Mouse (Mus musculus): Measurements from ENCODE around the gene Zfx. TPM values are rescaled to one million over a fixed set of nuclear protein-coding genes. Genes with fewer than 3 reads are reported as not detected.
A peak's percentile ranks its signal among the peaks of the same experiment; 100 is the strongest.

Zfx gene
- polyA plus RNA-seq, 1 experiment: 11.7 TPM

DNA sequence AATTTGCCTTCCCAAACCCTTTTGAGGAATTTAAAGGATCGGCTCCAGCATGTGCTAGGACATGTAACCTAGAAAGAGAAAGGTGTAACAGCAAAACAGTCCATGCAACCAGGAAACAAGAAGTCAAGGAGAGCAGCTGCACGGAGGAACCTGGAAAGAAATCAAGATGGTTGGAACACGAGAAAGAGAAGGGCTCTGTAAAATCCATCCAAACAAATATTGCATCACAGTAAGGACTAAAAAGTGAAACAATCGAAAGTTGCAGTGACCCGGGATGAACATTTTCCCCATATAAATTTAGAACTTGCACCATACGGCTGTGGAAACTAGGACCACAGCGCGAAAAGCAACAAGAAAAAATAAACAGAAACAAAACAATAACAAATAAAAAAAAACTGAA, 62.8 kb downstream of the Zfx start:
- DNase-seq (ENCODE audit: low read depth): no peak

DNA sequence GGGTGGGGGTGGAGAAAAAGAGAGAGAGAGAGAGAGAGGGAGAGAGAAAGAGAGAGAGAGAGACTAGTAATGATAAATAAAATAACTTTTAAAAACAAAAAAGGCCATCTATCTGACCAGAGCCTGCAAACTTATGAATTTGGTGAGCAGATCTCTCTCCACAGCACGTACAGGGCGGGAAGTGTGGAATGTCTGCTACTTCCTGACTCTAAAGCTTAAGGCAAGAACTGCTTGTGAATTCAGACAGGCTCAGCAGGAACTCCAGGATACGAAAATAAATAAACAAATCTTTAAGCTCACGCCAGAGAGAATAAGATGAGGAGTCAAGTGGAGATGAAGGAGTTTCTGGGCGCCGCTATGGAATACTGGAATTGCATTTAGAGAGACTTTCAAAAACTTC, 64.8 kb downstream of the Zfx start:
- DNase-seq (ENCODE audit: low read depth): no peak

DNA sequence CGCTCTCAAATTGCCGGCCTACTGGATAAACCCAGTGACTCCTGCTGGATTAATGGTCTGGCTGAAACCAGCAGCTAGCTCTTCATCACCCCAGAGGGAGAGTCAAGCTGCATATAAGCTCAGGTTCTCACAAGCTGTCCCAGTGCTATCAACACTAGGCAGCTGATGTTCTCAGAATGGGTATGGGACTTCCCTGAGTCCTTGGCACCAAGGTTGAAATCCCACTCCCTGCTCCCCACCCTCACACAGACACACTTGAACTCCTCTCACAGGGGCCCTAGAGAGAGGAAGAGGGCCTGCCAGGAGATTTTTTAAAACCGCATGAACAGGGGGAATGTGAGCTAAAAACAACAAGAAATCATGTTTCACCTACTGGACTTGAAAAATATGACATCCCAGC, 74.5 kb downstream of the Zfx start:
- DNase-seq (ENCODE audit: low read depth): no peak

DNA sequence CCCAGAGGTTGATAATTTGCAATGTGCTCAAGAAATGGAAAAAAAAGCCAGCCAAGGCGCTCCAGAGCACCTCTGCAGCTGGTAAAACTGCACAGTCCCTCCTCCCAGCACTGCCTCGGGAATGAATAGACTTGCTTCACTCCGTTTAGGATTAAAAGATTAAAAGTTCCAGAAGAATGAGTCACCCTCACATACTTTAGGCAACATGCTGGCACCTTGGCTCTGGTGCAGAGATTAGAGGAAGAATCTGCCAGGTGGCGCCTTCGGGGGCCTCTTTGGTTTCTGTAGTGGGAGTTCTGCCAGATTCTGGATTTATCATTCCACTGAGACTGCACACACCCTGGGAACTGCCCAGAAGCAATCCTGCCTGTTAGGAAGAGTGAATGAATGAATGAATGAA, 75.5 kb downstream of the Zfx start:
- peak; percentile 51 for DNase-seq (ENCODE audit: low read depth)

DNA sequence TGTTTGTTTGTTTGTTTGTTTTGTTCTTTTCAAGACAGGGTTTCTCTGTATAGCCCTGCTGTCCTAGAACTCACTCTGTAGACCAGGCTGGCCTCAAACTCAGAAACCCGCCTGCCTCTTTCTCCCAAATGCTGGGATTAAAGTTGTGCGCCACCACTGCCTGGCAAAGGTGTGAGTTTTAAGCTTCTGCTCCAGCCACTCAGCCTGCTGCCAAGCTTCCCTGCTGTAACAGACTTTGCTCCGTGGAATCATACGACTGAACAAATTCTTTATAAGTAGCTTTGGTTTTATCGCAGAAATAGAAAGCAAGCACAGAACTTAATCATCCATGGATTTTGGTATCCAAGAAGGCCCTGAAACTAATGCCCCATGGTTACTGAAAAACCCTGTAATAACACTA, 76.1 kb downstream of the Zfx start:
- no peak for DNase-seq (ENCODE audit: low read depth)

DNA sequence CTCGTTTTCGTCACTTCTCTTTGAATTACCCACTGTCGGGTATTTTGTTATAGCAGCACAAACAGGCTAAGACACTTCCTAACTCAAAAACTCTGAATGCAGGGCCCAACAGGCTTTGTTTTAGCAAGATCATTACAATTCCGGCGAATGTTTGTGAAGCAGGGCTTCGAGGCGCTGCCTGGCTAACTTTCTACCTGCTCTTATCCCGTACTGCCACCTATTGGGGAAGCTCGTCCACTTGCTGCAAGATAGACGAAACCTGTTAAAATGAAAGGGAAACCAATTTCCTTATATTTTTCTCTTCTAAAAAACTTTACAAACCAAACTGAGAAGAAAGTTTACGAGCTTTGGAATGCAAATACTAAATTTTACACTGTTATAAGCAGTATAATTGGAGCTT, 90.6 kb downstream of the Zfx start:
- DNase-seq (ENCODE audit: low read depth): no peak

DNA sequence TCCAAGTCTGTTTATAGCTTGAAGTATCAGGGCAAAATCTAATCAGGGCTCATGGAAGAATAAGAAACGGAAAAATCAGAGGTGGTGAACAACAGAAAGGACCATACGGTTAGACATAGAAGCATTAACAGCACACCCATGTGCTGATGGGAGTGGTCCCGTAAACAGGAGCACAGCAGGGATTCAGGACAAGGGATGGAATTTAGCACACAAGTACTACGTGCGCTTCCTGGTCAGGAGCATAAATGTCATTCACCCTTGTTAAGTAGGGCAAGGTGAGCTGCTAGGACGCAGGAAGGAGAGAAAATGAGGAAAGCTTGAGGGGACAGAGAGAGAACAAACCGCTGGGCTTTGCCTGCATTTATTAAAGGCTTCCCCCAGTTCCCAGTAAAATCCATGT, 93.4 kb downstream of the Zfx start:
- no peak for DNase-seq (ENCODE audit: low read depth)

Other genes starting within 250 kb of the Zfx start
- gene AU015836, start 155.0 kb downstream of the Zfx start, polyA plus RNA-seq (2012; rRNA removed): not detected in 2 replicates
- gene Eif2s3x, start 89.2 kb upstream of the Zfx start, polyA plus RNA-seq (2012; rRNA removed): 47.4 and 47.5 TPM in 2 replicates
- 8.3 and 11.0 TPM in 2 replicates for gene Klhl15, start 110.9 kb upstream of the Zfx start, polyA plus RNA-seq (2012; rRNA removed)
- gene Fam90a1b, start 243.1 kb upstream of the Zfx start, polyA plus RNA-seq (2012; rRNA removed): 0.25 and 0.86 TPM in 2 replicates
- 10.7 and 11.7 TPM in 2 replicates for gene Apoo, start 243.4 kb upstream of the Zfx start, polyA plus RNA-seq (2012; rRNA removed)

All from gonadal fat pad, adult 2 months (tissue).